Mouse (Mus musculus): ENCODE measurements around the gene Errfi1.

The Errfi1 gene

DNA sequence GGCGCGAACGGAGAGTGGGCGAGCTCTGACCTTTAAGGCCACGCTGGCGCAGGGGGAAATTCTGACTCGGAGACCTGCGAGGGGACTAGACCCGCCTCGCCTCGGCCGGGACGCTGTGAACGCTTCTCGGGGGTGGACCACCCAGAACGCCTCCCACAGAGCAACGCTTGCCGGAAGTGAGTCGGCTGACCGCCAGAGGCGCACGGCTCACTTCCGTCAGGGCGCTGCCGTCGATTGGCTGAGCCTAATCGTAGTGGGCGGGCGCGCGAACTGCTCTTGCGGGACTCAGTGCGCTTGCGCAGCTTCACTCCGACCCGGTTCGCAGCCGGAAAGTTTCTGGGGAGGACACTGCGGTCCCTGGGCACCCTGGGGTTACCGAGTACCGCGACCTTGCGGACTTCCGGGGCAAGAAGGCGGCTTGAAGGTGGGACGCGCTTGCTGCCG lies 60.6 kb downstream of the Errfi1 start, which contains the start of the genes Park7 and Tnfrsf9:
Gene Park7 (minus strand): TSS at position 148 of the 444 bp plus-strand sequence.
Gene Tnfrsf9 (plus strand): TSS at position 273 of the 444 bp plus-strand sequence.
- peak; percentile 94 to 97 for DNase-seq (ENCODE audit: low spot score in 2 of 2)

DNA sequence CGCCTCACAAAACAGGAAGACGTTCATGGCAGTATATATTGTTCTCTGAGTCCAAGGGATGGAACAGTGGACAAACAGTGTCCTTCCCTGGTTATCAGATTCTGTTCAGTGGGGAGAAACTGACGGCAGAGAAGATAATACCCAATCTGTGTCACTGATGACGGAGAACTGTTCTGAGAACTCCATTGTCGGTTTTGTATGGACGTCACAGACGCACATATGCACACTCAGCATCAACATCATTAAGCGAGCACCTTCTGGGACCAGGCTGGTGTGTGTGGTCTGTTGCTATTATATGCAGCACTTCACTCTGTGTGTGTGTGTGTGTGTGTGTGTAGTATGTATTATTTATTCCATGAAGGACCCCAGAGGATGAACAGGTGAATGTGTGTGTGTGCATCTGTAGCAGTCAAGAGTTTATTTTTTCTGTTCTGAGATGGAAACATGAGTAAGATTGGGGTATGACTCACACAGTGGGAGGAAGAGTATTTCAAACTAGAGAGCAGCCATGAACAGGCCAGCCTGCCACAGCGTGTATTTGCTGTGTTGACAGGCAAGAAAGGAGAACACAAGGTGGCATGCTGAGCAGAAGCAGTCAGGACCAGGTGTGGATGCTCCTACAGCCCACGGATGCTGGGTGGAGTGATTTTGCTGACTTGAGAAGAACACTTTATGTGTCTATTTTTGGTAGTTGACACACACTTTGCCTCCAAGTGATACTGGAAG lies 61.6 kb downstream of the Errfi1 start:
- peak; percentile 50 to 58 for DNase-seq (ENCODE audit: low spot score in 2 of 2)

DNA sequence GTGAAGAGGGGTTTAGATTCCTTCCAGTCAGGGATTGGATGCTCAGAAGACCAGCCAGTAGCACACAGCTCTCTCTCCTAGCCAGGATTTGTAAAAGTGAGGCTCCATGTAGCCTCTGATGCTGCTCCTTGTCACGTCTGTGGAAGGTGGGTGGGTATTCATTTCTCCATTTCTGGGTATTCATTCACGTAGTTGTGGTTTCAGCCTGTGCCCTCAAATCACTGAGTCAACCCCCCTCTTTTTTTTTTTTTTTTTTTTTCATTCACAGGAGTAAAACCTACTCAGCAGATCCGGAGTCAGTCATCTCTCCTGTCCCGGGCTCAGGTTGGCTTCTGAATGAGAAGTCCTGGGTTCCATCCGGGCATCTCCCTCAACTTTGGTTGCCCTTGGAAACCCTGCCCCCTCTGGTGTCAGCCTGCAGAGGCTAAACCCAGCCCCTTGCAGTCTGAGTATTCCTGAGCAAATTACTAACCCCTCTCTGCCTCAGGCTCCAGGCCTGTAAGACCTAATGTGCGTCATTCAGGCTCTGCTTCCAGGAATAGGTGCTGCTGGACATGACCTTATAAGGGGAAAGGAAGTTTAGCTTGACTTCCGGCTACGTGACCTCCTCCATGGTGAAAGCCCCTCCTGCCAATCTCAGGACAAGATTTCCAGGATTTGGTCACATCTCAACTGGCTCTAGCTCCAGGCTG lies 63.8 kb downstream of the Errfi1 start:
- no peak for DNase-seq (ENCODE audit: low spot score in 2 of 2)
